Mouse (Mus musculus): ENCODE measurements around the gene Egr4. TPM values are rescaled to one million over a fixed set of nuclear protein-coding genes. Genes with fewer than 3 reads are reported as not detected.

The Egr4 gene
- total and polyA plus RNA-seq, 3 experiments: not detected

GRCm38 (mm10) chr6:85488510-85488909 lies 24.9 kb downstream of the Egr4 start:
- no peak for DNase-seq (ENCODE audit: extremely low read depth)
- Histone ChIP-seq H3K9ac (ENCODE audit: insufficient read depth, low read depth) (no peak overlapping the region), H3K4me1 (ENCODE audit: control insufficient read depth in 1 of 2, insufficient read depth in 2 of 2) (peaks cover 0 to 2% of the 10 kb centered on the region in 2 experiments; a peak in 1 of 4 replicates), H3K36me3 (replicated peaks in 1 of 2; ENCODE audit: control insufficient read depth in 1 of 2, insufficient read depth in 1 of 2, low read length in 1 of 2) (no peaks in the 10 kb centered on the region), H3K4me3 (replicated peaks in 1 of 3; ENCODE audit: low read depth in 2 of 3, low read length in 2 of 3, poor library complexity in 1 of 3) (no peak overlapping the region), H3K79me2 (replicated peaks; ENCODE audit: control insufficient read depth, extremely low read depth, insufficient read depth, poor library complexity, severe bottlenecking) (no peaks in the 10 kb centered on the region), H3K9me3 (replicated peaks; ENCODE audit: low read length) (peaks cover 6% of the 10 kb centered on the region), H3K27me3 (replicated peaks) (peaks cover 30% of the 10 kb centered on the region), H3K27ac (ENCODE audit: insufficient read depth, low read depth) (no peak overlapping the region), H3K4me2 (ENCODE audit: insufficient read depth, low read depth, poor library complexity, severe bottlenecking) (no peak overlapping the region)
- no peak for TF ChIP-seq MAZ (IDR thresholded peaks at IDR 0.05; ENCODE audit: low read depth, low read length)
- no peak for TF ChIP-seq ZNF384 (IDR thresholded peaks at IDR 0.05; ENCODE audit: low read depth, low read length)
- TF ChIP-seq UBTF (IDR thresholded peaks at IDR 0.05; ENCODE audit: low read depth, low read length): no peak
- no peak for TF ChIP-seq MAX (IDR thresholded peaks at IDR 0.05; ENCODE audit: low read length)
- TF ChIP-seq GABPA (IDR thresholded peaks at IDR 0.05; ENCODE audit: insufficient replicate concordance, low read depth, low read length): no peak
- no peak for TF ChIP-seq EP300 (IDR thresholded peaks at IDR 0.05; ENCODE audit: low read length)
- no peak for TF ChIP-seq CTCF (conservative IDR thresholded peaks at IDR 0.05 in 1 of 2, IDR thresholded peaks at IDR 0.05 in 1 of 2; ENCODE audit: low read depth in 2 of 2, low read length in 2 of 2)
- TF ChIP-seq MEF2A (IDR thresholded peaks at IDR 0.05; ENCODE audit: borderline replicate concordance, low read depth, low read length): no peak
- TF ChIP-seq ETS1 (conservative IDR thresholded peaks at IDR 0.05; ENCODE audit: low read depth, low read length): no peak
- TF ChIP-seq NELFE (IDR thresholded peaks at IDR 0.05; ENCODE audit: low read depth, low read length): no peak
- no peak for TF ChIP-seq JUND (conservative IDR thresholded peaks at IDR 0.05; ENCODE audit: low read depth, low read length)
- no peak for TF ChIP-seq POLR2AphosphoS2 (IDR thresholded peaks at IDR 0.05; ENCODE audit: low read depth, low read length)
- no peak for TF ChIP-seq MAFK (IDR thresholded peaks at IDR 0.05; ENCODE audit: insufficient replicate concordance, low read length)
- TF ChIP-seq RCOR1 (conservative IDR thresholded peaks at IDR 0.05; ENCODE audit: low read depth, low read length): no peak
- no peak for TF ChIP-seq SIN3A (IDR thresholded peaks at IDR 0.05; ENCODE audit: low read length)
- TF ChIP-seq JUN (IDR thresholded peaks at IDR 0.05; ENCODE audit: insufficient read depth, low read depth, low read length): no peak
- TF ChIP-seq MXI1 (IDR thresholded peaks at IDR 0.05; ENCODE audit: low read depth, low read length): no peak
- TF ChIP-seq USF1 (IDR thresholded peaks at IDR 0.05; ENCODE audit: low read depth, low read length): no peak
- dilution Hi-C loops (cut with MboI; ENCODE audit: extremely low pct_ligation_motif_present, extremely low pct_unique_long_range_greater_than_20kb, low sequenced_read_pairs): no loop called here
- in situ Hi-C loops (cut with MboI; ENCODE audit: low pct_ligation_motif_present, low pct_unique_long_range_greater_than_20kb, low sequenced_read_pairs): no loop called here

DNA sequence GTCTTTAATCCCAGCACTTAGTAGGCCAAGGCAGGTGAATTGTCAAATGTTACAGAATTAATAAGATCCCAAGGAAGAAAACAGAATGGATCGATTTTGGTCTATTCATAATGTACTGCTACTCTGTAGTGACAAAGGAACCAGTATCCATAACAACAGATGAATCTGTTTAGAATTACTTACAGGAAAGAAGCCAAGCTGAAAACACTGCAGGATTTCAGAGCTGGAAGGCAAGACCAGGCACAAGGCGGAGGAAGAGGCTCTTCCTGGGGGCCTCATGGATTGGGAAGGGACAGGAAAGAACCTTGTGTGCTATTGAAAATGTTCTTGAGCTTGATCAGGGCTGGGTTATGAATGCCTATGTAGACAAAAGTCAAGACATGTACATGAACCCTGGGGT lies 27.7 kb downstream of the Egr4 start:
- H3K27ac ChIP-seq (ENCODE audit: insufficient read depth, low read depth): no peak overlapping the region
- H3K4me2 ChIP-seq (ENCODE audit: insufficient read depth, low read depth, poor library complexity, severe bottlenecking): no peak overlapping the region
- in situ Hi-C loops (cut with MboI; ENCODE audit: low pct_ligation_motif_present, low pct_unique_long_range_greater_than_20kb, low sequenced_read_pairs) (no loop called here), dilution Hi-C loops (cut with MboI; ENCODE audit: extremely low pct_ligation_motif_present, extremely low pct_unique_long_range_greater_than_20kb, low sequenced_read_pairs) (no loop called here)
- H3K36me3 ChIP-seq (replicated peaks in 1 of 2; ENCODE audit: control insufficient read depth in 1 of 2, insufficient read depth in 1 of 2, low read length in 1 of 2): no peaks in the 10 kb centered on the region
- H3K9me3 ChIP-seq (replicated peaks; ENCODE audit: low read length): peaks cover 15% of the 10 kb centered on the region
- H3K4me1 ChIP-seq (ENCODE audit: control insufficient read depth in 1 of 2, insufficient read depth in 2 of 2): peaks cover 0 to 2% of the 10 kb centered on the region in 2 experiments; a peak in 1 of 4 replicates
- no peak overlapping the region for H3K4me3 ChIP-seq (replicated peaks in 1 of 3; ENCODE audit: low read depth in 2 of 3, low read length in 2 of 3, poor library complexity in 1 of 3)
- TF ChIP-seq MEF2A (IDR thresholded peaks at IDR 0.05; ENCODE audit: borderline replicate concordance, low read depth, low read length) (no peak), CTCF (conservative IDR thresholded peaks at IDR 0.05 in 1 of 2, IDR thresholded peaks at IDR 0.05 in 1 of 2; ENCODE audit: low read depth in 2 of 2, low read length in 2 of 2) (no peak), IRF4 (IDR thresholded peaks at IDR 0.05; ENCODE audit: low read depth, low read length) (no peak), POLR2A (IDR thresholded peaks at IDR 0.05; ENCODE audit: low read depth, low read length) (no peak), USF1 (IDR thresholded peaks at IDR 0.05; ENCODE audit: low read depth, low read length) (no peak)
- no peaks in the 10 kb centered on the region for H3K79me2 ChIP-seq (replicated peaks; ENCODE audit: control insufficient read depth, extremely low read depth, insufficient read depth, poor library complexity, severe bottlenecking)
- no peak overlapping the region for H3K9ac ChIP-seq (ENCODE audit: insufficient read depth, low read depth)
- peaks cover 41% of the 10 kb centered on the region for H3K27me3 ChIP-seq (replicated peaks)
- DNase-seq (ENCODE audit: extremely low read depth): no peak

Data from CH12.LX (cell line).